Mouse (Mus musculus) frontal cortex, postnatal 25 days (tissue): ENCODE results near the gene Wwc2.

ENCODE experiments used
- DNase-seq, 2 experiments: peaks; one replicate each; pipeline ENCODE4 v3.0.0; 2022; ENCODE audit warnings: low spot score in 2 of 2

Gene Wwc2

DNA sequence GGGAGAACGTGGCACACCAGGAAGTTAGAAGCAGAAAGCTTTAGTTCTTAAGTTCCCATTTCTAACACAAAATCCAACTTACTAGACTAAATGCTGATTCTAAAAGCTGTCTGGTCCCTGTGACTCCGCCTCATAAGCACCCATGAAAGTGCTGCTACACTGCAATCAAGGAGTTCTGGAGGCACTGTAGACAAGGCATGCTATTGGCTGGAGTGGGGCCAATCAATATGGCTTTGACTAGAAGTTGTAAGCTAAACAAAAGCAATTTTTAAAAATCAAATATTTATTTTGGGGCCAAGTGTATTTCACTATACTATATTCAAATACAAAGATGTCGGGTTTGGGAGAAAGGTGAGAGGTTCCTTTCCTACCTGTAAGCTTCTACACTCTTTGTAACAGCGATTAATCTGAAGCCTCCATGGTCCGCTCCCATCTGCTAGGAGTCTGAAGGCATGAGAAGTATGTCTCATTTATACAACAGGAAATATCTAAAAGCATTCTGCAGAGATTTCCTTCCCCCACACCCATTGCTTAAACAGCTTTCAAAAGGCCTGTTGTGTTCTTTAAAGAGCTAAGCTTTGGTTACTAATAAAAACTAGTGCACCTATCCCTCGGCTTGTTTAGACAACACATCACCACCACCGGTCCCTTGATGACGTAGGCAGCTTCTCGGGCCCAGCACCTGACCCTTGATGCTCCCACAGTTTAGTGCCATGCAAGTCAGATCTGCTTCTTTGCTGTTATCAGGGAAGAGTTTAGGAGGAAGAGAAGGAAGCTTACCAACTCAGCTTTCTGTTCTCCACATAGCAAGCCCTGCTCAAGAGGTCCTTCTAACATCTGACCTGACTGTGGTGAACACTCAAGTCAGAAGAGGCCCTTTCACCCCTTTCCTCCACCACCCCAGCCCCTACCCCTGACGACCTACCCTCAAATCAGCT lies 50.5 kb downstream of the Wwc2 start:
- DNase-seq: no peak

DNA sequence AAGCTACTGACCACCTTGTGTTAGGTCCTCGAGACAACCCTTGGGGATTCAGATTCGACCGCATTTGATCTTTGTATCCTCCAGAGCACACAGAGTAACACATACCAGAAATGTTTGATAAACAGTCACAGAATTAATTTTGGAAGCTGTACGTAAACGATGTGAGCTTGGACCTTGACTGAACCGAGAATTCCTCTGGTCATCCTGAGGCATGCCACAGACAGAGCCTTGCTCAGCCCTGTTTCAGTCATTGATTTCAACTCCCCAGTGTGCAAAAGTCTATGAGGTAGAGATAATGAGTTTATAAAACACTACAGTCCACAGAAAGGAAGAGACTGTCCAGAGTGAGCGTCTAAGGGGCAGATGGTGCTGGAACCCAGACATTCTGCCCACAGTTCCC lies 51.5 kb downstream of the Wwc2 start:
- no peak for DNase-seq

DNA sequence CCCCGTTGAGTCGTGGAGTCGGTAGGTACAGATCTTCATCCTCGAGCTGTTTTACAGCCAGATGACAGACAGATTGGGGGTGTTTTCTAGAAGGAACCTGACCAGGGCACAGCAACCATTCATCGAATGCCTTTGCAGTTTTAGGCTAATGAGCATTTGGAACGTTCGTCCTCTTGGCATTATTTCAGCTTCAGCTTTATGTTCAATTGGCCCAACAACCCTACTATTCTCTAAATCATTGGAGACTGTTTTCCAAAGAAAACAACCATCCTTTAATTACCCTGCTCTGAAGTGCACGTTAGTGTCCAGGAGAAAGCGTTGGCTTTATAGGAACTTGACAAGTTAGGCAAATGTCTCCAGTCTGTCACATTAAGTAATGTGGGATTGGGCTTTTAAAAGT lies 54.3 kb downstream of the Wwc2 start:
- no peak for DNase-seq

DNA sequence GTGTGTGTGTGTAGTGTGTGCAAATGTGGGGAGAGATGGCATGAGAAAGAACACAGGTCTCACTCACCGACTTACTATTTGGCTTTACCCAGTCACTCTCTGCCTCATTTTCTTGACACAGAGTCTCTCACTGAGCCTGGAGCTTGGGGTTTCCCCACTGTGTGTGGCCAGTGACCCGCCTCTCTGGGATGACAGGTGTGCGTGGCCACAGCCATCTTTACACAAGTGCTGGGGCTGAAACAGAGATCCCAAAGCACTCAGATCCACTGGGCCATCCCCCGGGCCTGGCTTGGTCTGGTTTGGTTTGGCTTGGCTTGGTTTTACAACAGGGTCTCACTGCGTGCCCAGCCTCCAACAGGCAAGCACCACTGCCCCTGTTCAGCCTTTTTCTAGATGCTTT lies 55.3 kb downstream of the Wwc2 start:
- DNase-seq: no peak

DNA sequence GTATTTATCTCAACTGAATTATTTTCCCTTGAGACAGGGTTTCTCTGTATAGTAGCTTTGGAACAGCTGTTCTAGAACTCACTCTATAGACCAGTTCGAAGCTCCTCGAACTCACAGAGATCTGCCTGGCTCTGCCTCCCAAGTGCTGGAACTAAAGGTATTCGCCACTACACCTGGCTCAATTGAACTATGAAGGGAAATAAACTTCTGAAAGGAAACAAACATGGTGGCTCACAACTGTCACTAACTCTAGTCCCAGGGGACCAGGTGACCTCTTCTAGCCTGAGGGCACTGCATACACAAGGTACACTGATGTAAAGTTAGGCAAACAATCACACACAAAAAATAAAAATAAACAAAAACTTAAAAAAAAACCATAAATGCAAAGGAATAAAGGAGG lies 57.6 kb downstream of the Wwc2 start:
- DNase-seq: no peak

DNA sequence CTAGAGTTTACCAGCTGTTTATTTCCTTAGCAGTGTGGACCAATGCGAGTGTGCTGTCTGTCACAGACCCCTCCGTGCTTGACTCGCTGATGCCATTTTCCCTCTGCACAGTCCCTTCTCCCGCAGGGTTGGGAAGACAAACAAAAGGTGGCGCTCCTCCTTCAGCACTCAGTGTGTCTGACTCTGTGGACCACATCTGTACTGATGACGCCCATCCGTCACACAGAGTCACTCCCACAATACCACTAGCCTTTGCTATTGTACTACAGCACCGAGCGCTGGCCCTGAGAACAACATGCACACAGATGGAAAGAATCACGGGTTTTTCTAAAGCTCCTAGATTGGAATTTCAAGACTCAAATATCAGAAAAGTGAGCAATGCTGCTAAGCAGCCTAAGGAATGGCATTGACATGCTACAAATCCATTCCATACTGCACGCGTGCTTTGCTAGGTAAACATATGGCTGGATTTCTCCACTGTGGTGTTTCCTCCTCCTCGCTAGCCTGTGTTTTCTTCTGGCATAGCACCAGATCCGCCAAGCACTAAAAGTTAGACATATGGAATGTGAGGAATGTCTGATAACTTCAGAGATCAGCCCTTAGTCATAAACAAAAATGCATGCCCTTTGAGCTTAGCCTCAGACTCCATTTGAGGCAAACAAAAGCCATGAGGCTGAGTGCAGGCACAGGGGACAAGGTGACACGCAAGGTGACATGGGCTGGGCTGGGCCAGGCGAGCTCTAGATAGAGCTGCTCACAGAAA lies 58.5 kb downstream of the Wwc2 start:
- no peak for DNase-seq

DNA sequence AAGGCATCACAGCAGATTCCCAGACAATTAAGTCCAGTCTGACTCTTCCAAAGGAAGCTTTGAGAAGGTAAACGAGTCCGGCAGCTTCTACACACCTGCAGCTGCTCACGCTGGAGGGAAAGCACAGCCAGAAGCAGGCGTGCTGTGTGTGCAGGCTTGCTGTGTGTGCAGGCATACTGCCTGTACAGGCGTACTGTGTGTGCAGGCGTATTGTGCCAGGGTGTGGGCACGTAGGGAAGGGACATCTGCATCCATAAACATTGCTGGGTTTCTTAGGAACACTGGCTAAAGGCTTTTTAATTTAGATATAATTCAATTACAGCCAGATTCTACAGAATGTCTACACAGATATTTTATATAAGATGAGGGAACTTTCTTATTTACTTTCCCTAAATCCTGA lies 59.4 kb downstream of the Wwc2 start:
- no peak for DNase-seq

DNA sequence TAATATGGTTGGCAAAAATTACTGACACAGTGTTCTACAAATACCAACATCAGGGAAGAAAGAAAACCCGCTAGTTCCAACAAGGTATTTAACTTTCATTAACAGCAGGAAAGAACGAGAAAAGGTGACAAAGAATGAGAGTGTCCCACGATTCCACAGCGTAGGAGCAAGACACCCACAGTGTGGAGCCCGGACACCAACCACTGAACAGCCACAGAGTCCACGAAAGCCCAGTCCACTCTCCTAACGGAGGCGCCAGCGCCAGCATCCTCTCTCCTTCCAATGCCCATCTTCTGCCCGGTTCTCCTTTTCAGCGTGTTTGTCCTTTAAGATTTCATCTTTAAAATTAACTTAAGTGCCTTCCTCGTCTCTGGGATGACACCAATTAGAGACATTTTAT lies 61.1 kb downstream of the Wwc2 start:
- DNase-seq: no peak

DNA sequence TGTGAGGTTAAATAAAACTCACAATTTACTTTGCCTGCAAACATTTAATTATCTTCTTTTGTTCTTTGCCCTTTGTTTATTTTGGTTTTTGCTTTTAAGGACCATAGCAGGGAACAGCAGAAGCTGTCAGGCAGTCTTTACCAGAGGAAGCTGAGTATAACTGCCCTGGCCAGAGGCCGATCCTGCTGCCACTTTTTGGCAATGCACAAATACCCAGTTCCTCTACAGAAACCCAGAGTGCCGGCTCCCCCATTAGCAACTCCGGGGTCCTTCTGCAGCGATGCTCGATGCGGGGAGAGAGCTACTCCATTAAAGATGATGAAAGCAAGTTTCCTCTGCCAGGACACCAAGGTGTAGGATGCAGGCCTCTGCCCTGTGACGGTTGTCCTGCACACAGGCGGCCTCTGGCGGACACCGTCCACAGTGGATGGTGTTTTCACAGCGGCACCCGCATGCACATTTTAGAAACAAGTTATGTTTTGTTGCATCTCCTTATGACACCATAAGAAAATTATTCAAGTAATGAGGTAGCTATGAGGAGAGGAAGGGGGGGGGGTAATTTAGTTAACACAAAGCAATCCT lies 62.0 kb downstream of the Wwc2 start:
- DNase-seq: no peak

DNA sequence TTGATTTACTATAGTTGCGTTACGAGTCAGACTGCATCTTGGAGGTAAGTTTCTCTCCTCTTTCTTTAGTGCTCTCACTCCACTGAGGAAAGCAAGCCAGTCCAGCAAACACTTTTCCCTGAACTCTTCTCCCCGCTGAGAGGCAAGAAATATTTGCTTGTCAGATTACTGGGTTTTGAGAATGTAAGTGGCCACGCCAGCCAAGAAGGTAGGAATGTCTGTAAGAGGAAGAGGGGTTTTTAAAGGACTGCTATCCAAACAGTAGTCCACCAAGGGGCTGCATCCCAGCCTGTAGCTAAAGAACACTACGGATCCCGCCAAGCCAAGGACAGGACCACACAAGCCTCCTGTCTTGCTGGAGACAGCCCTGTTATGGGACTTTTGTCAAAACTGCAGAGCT lies 65.8 kb downstream of the Wwc2 start:
- DNase-seq: no peak

DNA sequence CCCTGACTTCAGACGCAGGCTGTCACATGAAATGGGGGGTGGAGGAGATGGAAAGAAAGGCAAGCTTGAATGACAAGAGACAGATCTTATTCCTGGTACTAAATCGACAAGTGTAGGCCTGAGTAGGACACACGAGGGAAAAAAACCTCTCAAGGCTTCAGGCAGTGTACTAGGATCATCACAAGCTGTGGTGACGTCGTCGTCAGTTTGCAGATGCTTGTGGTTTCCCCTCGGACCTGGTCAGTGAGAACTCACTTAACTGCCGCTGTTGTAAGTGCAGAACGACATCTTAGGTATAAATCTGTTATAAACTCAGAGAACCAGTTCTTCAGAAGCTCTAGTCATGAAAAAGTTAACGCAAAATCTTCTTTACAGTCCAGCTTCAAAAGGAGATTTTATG lies 67.9 kb downstream of the Wwc2 start:
- DNase-seq: no peak

DNA sequence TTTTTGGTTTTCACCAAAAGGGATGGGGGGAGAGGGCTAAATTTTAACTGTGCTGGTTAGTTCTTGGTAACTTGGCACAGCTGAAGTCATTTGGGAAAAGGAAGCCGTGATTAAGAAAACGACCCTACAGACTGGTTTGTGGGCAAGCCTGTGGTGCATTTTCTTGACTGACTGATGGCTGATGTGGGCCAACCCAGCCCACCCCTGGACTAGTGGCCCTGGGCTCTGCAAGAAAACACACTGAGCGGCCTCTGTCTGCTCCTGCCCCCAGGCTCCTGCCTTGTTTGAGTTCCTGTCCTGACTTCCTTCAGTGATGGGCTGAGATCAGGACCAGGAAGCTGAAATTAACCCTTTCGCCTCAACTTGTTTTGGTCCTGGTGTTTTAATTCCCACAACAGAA lies 68.7 kb downstream of the Wwc2 start:
- no peak for DNase-seq

DNA sequence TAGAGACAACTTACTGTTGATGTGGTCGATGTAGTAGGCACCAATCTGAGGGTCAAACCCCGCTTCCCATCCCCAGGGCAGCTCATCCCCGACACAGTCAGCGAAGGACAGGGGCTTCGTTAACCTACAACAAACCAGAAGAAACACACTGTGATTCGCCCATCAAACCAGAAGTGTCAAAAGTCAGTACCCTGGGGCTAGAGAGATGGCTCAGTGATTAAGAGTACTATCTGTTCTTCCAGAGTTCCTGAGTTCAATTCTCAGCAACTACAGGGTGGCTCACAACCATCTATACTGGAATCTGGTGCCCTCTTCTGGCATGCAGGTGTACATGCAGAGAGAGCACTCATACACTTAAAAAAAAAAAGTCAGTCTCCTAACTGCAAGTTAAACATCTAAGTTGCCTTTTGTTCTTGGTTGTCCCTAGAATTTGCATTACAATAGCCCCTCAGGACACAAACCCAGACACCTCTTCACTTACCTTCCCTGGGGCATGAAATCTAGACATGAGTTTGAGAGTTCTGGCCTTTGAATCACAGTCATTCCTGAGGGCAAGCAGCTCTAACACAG lies 70.1 kb downstream of the Wwc2 start:
- no peak for DNase-seq

DNA sequence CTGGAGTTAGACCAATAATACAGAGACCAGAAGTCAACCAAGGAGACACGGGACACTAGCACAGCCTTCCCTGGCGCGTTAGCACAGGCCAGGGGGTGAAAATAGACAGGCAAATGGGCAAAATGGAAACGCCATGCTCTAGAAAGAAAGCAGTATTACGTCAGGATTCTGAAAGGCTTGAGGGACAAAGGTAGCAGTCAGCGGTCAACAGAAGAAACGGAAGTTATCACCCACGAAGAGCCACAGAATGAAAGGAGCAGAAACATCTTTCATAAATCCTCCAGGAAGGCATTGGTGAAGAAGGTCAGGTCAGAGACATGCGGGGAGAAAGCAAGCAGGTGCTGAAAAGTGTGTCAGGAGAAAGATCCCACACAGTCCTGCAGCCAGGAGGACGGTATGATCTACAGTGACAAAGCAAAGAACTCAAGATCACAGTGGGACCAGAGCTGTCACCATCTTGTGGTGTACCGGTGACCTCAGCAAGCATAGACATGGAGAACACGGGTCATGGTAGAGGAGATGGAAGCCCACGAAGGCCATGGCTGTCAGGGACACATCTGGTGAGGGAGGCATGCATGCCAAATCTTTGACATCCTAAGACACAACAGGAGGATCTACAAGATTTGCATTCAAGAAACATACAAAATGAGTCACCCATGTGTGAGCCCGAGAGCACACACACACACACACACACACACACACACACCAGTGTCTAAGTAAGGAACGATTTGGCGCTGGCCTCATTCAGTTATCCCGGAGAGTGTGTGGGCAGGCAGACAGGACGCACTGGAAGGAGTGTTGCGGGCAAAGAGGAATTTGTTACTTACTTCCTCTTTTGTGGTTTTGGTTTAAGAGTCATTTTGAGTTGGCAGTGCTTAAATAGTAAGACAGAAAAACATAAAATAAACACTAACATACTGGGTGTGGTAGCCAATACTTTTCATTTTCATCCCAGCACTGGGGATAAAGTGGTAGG lies 73.4 kb downstream of the Wwc2 start:
- DNase-seq: no peak

DNA sequence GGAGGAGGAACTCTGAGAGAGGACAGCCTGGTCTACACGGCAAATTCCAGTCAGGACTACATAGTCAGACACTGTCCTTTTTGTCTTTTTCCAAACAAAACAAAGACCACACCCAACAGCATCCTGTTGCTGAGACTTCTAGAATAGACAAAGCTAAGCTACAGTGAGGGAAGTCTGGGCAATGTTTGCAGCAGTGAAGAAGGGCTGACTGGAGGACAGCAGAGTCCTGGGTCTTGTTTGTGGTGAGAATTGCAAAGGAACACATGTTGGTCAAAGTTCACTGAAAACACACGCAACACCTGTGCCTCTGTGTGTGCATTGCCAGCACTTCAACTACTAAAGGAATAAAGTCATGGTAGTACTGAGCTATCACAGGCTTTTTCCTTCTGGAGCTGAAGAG lies 75.2 kb downstream of the Wwc2 start:
- DNase-seq: no peak

DNA sequence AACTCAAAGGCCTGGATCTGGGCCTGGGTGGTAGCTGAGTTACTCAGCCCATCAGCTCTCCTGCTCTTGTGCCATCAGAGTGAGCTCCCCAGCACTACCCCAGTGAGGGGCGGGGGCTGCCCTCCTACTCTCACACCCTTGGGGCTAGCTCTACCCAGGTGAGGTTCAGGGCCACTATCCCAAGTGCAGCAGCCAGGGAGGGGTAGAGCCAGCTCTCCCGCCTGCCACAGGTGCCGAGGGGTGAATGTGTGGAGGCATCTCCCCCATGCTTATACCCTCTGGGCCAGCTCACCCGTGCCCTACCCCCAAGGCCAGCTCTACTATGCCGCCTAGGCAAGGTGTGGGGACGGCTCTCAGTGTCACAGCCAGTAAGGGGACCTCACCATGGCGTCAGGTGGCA lies 75.8 kb downstream of the Wwc2 start:
- no peak for DNase-seq

DNA sequence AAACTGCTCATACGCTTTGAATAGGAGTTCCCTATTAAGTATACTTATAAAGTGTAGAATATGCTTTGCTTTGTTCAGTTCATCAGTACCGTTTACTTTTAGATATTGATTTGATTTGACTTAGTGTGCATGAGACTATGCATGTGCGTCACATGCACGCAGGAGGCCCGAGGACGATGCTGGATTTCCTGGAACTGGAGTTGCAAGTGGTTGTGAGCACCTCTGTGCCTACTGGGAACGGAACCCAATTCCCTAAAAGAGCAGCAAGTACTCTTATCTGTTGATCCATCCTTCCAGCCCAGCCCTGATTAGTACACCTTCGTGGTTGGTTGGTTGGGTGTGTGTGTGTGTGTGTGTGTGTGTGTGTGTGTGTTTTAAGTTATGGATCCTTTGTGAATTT lies 76.6 kb downstream of the Wwc2 start:
- DNase-seq: no peak

DNA sequence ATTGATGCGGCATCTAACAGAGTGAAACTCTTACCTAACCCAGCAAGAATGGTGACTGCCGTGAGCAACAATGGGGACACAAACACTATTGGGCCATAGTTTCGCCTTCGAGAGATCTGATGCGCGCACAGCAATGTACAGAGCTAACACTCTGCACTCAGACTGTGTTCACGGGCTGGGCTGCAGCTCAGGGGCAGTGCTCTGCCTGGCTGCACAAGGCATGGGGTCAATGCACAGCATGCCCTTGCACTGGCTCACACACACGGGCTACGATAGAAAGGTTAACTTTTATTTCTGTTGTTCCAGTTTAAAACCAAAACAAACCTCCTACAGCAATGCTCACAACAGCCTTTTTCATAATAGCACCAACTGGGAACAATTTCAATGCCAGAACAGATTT lies 77.1 kb downstream of the Wwc2 start:
- DNase-seq: no peak

DNA sequence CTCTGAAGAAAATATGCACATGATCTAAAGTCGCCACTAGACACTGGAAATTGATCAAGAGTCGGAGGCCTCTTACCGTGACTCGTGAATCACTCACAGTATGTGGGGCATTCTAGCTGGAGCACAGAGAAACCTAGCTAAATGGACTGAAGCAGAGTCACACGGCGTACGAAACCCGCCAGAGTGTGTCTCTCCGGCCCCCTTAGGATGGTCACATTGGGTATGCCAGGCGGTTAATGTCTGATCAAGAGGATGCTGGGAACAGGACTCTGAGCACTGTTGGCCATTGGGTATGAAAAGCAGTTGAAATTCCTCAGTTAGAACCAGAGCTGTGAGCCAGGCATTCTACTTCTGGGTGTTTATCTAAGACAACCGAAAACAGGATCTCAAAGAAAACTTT lies 81.0 kb downstream of the Wwc2 start:
- DNase-seq: no peak

DNA sequence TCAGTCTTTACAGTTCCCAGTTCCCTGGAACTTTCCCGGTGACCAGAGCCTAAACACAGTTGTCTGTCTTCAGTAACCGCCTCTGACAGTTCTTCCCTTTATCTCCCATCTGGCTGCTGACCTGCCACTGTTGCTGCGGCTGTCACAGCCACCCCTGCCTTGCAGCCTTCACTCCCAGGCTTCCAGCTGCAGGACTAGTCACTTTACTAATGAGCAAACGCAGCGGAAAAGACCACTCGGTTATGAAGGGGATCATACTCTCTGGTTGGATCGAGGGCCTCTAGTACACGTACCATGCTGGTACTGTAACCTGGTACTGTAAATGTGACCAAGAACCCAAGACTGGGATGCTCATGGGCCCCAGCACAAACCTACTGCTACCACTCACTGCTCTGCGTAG lies 83.7 kb downstream of the Wwc2 start:
- DNase-seq: no peak

DNA sequence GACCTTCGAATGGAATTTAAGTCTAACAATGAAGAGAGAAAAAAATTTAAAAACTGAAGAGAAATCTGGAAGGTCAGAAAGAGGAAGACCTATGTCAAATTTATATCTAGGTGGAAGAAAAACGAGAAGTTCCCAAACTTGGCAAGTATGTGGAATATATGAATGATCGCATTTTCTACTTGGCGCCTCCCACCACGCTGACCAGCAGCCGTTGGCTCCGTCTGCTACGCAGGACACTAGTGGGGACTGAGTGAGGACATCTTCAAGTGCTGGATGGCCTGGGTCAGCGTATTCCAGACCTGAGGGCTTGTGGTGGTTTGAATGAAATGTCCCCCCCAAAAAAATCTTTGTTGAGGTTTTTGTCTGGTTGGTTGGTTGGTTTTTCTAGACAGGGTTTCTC lies 84.6 kb downstream of the Wwc2 start:
- no peak for DNase-seq
